Mouse (Mus musculus) heart, embryonic 14.5 days (tissue): ENCODE measurements at regions not wholly inside any gene's neighbourhood (a gene's known extent, or its start where the extent isn't known, plus 50 kb on each side); places are given as distances from the start of the nearest gene placed in this dataset.

Experiments used
- ATAC-seq: fragments of 200-750 bp; cut with Nextera tagmentation; 2 replicates; pipeline ENCODE4 v1.8.0; 2017; ENCODE audit warnings: low read depth, moderate TSS enrichment; ENCODE audit not compliant: insufficient number of reproducible peaks, insufficient read depth, low FRiP score
- H3K27ac ChIP-seq, 2 experiments: fragments of 200-500 bp in 1 of 2; fragments of 300-500 bp in 1 of 2; sonication (generic) in 1 of 2; replicated peaks in 1 of 2; 2 replicates each; pipeline ENCODE4 v1.5.1; 2012 to 2014; ENCODE audit warnings: low read depth in 2 of 2, low read length in 2 of 2, control low read depth in 1 of 2, mild to moderate bottlenecking in 1 of 2, mixed read lengths in 1 of 2; ENCODE audit not compliant: control insufficient read depth in 1 of 2, insufficient read depth in 1 of 2
- H3K27me3 ChIP-seq: fragments of 300-500 bp; sonication (generic); 2 replicates; pipeline ENCODE4 v1.6.1; 2014; ENCODE audit warnings: mild to moderate bottlenecking, low read length, control low read depth; ENCODE audit not compliant: control insufficient read depth, insufficient read depth
- H3K36me3 ChIP-seq: fragments of 300-500 bp; sonication (generic); 2 replicates; pipeline ENCODE4 v1.6.1; 2014; ENCODE audit warnings: mild to moderate bottlenecking, control low read depth, low read length, mixed read lengths; ENCODE audit not compliant: control insufficient read depth, insufficient read depth
- H3K4me1 ChIP-seq, 2 experiments: fragments of 200-500 bp in 1 of 2; fragments of 300-500 bp in 1 of 2; sonication (generic) in 1 of 2; 2 replicates each; pipeline ENCODE4 v1.6.1; 2012 to 2014; ENCODE audit warnings: low read length in 2 of 2, control low read depth in 1 of 2, mixed read lengths in 1 of 2; ENCODE audit not compliant: control insufficient read depth in 2 of 2, insufficient read depth in 2 of 2
- H3K4me2 ChIP-seq: fragments of 300-500 bp; sonication (generic); 2 replicates; pipeline ENCODE4 v1.6.1; 2014; ENCODE audit warnings: mild to moderate bottlenecking, low read length
- H3K4me3 ChIP-seq, 2 experiments: fragments of 200-500 bp in 1 of 2; fragments of 300-500 bp in 1 of 2; sonication (generic) in 1 of 2; 2 replicates each; pipeline ENCODE4 v1.5.1; 2012 to 2014; ENCODE audit warnings: low read length in 2 of 2, mild to moderate bottlenecking in 2 of 2, control low read depth in 1 of 2, low read depth in 1 of 2, moderate library complexity in 1 of 2; ENCODE audit not compliant: control insufficient read depth in 1 of 2, insufficient read depth in 1 of 2
- H3K9ac ChIP-seq: fragments of 300-500 bp; sonication (generic); 2 replicates; pipeline ENCODE4 v1.6.1; 2014; ENCODE audit warnings: mild to moderate bottlenecking, low read length
- H3K9me3 ChIP-seq: fragments of 300-500 bp; sonication (generic); 2 replicates; pipeline ENCODE4 v1.6.1; 2016; ENCODE audit warnings: low read length, control low read depth; ENCODE audit not compliant: control insufficient read depth
- WGBS: fragments of 180-500 bp; shearing (Covaris S2); extraction: QIAGEN DNeasy Blood & Tissue Kit; methylation state at CpG from one replicate; pipeline ENCODE4 v1.1.7; 2014; 5-methylcytosine and 5-hydroxymethylcytosine counted together

DNA sequence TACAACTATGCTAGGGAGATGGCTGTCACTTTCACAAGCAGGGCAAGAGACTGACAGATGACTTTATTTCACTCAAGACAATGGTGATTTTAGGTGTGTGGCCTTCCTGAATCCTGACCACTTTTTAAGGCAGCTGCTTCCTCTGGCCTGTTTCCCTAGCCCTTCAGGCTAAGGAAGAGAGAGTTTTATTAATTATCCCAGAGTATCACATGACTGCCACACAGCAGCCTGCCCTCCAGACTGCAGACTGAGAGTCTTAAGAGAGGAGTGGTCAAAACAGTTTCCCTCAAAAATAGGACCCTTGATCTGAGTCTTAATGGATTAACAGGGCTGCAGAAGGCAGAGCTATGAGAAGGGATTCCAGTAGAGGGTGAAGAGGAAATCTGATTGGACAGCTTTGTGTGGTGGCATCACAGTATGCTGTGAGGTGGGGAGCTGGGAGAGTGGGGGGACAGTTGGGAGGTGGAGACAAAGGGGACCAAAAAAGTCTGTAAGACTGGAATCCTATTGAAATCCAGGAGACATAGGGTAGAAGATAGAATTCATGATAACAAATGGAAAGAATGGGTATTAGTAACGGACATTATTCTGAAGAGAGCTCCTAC, 61.8 kb upstream of the Zeb2 start:
- H3K4me3 ChIP-seq = no peak overlapping the region
- peaks cover 4% of the 10 kb centered on the region; the same call in 1 of the 2 replicates for H3K9me3 ChIP-seq
- 87% methylated on average over 1 of the region's 1 CpGs for WGBS
- no peak overlapping the region for H3K4me2 ChIP-seq
- no peak overlapping the region for H3K9ac ChIP-seq
- H3K27ac ChIP-seq = no peak overlapping the region
- peaks cover 1 to 9% of the 10 kb centered on the region in 2 experiments; a peak in 3 of 4 replicates for H3K4me1 ChIP-seq
- ATAC-seq = no peak
- H3K27me3 ChIP-seq = no peaks in the 10 kb centered on the region
- H3K36me3 ChIP-seq = no peaks in the 10 kb centered on the region

DNA sequence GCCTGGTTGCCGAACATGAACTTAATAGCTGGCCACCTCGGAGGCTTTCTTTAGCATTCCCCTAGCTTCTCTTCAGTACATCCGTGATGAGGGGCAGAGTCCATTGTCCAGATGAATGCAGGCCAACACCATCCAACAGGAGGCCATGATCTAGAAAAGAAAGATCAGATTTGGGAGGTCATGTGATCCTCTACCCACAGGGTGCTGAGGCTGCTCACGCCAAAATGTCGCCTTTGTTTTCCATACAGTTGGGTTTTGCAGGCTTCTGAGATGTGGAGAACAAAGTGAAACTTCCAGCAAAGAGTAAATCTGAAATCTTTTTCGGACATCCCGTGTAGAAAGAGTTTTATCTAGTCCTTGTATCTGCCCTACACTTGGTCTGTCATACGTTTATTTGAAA, 55.2 kb upstream of the Zeb2 start:
- H3K9ac ChIP-seq = no peak overlapping the region
- no peaks in the 10 kb centered on the region for H3K36me3 ChIP-seq
- no peaks in the 10 kb centered on the region for H3K27me3 ChIP-seq
- H3K4me2 ChIP-seq = no peak overlapping the region
- H3K4me3 ChIP-seq = no peak overlapping the region
- no peak overlapping the region for H3K27ac ChIP-seq
- peaks cover 6 to 8% of the 10 kb centered on the region in 2 experiments for H3K4me1 ChIP-seq
- H3K9me3 ChIP-seq = peaks cover 4% of the 10 kb centered on the region; the same call in 1 of the 2 replicates
- WGBS = 77% methylated on average over 8 of the region's 8 CpGs
- no peak for ATAC-seq

DNA sequence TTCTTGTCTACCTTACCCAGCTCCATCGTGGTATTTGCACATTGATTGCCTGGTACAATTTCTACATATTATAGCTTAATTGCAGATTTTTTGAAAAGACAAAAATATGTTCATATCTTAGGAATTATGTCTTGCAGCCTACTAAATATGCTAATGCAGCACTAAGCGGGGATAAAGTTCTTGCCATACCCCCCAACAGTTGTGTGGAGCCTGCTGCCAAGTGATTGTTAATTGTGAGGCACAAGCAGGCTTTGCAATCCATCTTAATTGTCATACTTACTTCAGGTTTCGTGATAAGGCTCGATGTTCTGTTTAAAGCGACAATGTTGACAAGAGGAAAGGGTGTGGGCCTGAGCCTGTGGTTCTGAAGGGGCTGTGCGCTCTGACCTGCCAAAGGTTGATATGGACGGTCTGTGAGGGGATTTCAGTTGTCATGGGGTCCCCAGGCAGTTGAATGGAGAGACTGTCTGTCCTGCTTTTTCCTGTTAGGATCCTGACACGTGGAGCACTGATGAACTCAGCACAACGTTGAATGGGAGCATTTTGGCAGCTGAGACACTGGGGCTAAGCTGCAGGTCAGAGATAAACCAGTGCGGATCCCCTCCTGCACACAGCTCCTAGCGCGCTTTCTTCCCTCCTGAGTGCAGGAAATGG, 54.5 kb upstream of the Zeb2 start:
- Histone ChIP-seq H3K4me3 (no peak overlapping the region), H3K27ac (no peak overlapping the region), H3K27me3 (no peaks in the 10 kb centered on the region), H3K9ac (no peak overlapping the region), H3K9me3 (peaks cover 4% of the 10 kb centered on the region; the same call in 1 of the 2 replicates), H3K4me1 (peaks cover 6 to 8% of the 10 kb centered on the region in 2 experiments), H3K36me3 (no peaks in the 10 kb centered on the region), H3K4me2 (peak overlapping the region; percentile 34; the same call in 1 of the 2 replicates)
- peak; percentile 17; the same call in 1 of the 2 replicates for ATAC-seq
- 24% methylated on average over 12 of the region's 12 CpGs for WGBS

DNA sequence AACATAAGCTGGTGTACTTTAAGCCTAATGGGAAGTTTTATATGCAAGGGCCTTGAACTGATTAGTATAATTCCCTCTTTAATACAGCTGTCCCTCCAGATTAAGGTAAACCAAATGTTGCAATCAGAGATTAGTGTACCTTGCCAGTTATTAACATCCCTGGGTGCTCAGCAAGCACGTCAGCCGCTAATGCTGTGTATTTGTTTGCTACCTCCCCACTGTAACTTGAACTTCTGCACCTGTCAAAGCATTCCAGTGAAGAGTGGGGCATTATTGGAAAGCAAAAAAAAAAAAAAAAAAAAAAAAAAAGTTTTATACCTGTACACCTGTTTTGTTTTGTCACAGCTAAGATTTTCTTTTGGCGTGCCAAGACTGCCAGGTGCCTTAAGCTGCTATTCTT, 53.1 kb upstream of the Zeb2 start:
- H3K4me1 ChIP-seq = peaks cover 6 to 8% of the 10 kb centered on the region in 2 experiments
- H3K4me3 ChIP-seq = no peak overlapping the region
- no peak overlapping the region for H3K4me2 ChIP-seq
- ATAC-seq = no peak
- H3K27me3 ChIP-seq = no peaks in the 10 kb centered on the region
- no peaks in the 10 kb centered on the region for H3K36me3 ChIP-seq
- H3K9ac ChIP-seq = no peak overlapping the region
- 87% methylated on average over 3 of the region's 3 CpGs for WGBS
- H3K9me3 ChIP-seq = peaks cover 3% of the 10 kb centered on the region; the same call in 1 of the 2 replicates
- H3K27ac ChIP-seq = no peak overlapping the region

DNA sequence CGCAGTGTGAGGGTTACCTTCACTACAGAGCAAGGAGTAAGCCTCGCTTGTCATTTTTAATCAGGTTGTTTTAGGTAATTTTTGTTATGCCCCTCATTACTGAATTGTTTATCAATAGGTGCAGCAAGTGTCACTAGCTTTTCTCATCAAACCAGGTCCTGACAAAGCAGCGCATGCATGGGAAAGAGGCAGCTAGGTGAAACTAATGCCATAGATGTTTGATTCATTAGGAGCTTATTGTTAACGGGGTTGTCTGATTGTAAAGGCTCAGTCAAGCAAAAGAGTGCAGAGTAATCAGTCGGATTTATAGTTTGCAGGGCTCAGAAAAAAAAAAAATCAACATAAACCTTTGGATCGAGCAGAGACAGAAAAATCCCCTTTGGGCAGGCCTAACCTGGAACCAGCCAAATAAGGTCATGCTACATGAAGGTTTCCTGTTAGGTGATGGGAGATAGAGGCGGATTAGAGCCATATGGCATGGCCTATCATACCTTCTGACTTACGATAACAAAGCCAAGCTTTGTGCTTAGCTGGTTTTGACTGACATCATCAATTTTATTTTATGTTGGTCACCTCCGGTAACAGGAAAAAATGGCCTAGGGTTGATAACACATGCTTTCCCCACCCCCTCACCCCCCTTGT, 52.4 kb upstream of the Zeb2 start:
- Histone ChIP-seq H3K9ac (no peak overlapping the region), H3K4me3 (no peak overlapping the region), H3K36me3 (no peaks in the 10 kb centered on the region), H3K4me2 (no peak overlapping the region), H3K27ac (no peak overlapping the region), H3K27me3 (no peaks in the 10 kb centered on the region), H3K9me3 (no peaks in the 10 kb centered on the region), H3K4me1 (peaks cover 6 to 8% of the 10 kb centered on the region in 2 experiments)
- 66% methylated on average over 9 of the region's 9 CpGs for WGBS
- no peak for ATAC-seq

DNA sequence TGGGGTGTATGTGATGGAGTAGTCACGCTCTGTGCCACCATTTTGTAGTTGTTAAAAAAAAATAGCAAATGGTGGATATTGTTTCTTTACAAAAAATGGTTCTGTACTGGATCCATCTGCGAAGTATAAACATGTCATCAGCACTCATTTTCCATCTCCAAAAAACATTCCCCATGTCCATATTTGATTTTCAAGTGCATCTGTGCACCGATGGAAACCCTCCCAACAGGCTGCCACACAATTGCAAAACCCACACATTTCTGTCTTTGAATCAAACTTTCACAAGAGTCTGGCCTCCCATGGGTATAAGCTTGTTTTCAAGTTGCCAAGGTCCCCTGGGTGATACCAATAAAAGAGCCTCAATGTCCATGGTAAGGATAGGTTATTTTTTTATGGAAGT, 51.4 kb upstream of the Zeb2 start:
- Histone ChIP-seq H3K9ac (no peak overlapping the region), H3K4me3 (no peak overlapping the region), H3K4me2 (no peak overlapping the region), H3K27me3 (no peaks in the 10 kb centered on the region), H3K9me3 (no peaks in the 10 kb centered on the region), H3K4me1 (peaks cover 6 to 8% of the 10 kb centered on the region in 2 experiments), H3K36me3 (no peaks in the 10 kb centered on the region), H3K27ac (no peak overlapping the region)
- no peak for ATAC-seq
- 94% methylated on average over 3 of the region's 3 CpGs for WGBS
